Mouse (Mus musculus) limb, embryonic 14.5 days (tissue): ENCODE results near the gene Prlh. TPM values are rescaled to one million over a fixed set of nuclear protein-coding genes. Genes with fewer than 3 reads are reported as not detected.
A peak's percentile ranks its signal among the peaks of the same experiment; 100 is the strongest.

Experiments
- ATAC-seq: fragments of 200-750 bp; cut with Nextera tagmentation; 2 replicates; pipeline ENCODE4 v1.8.0; 2017; ENCODE audit warnings: low read depth, moderate number of reproducible peaks, moderate TSS enrichment; ENCODE audit not compliant: low FRiP score
- DNase-seq: peaks from one replicate; pipeline ENCODE4 v3.0.0-alpha.2; 2015; ENCODE audit warnings: low spot score
- H3K27ac ChIP-seq: fragments of 300-500 bp; sonication (generic); replicated peaks from 2 replicates; pipeline ENCODE4 v1.5.1; 2014; ENCODE audit warnings: low read depth, mild to moderate bottlenecking, low read length, moderate library complexity, mixed read lengths
- H3K27me3 ChIP-seq: fragments of 300-500 bp; sonication (generic); 2 replicates; pipeline ENCODE4 v1.6.1; 2014; ENCODE audit warnings: low read length, mixed read lengths; ENCODE audit not compliant: control insufficient read depth, insufficient read depth
- H3K36me3 ChIP-seq: fragments of 300-500 bp; sonication (generic); 2 replicates; pipeline ENCODE4 v1.6.1; 2014; ENCODE audit warnings: mild to moderate bottlenecking, low read length, moderate library complexity, mixed read lengths; ENCODE audit not compliant: control insufficient read depth, insufficient read depth
- H3K4me1 ChIP-seq: fragments of 300-500 bp; sonication (generic); 2 replicates; pipeline ENCODE4 v1.6.1; 2014; ENCODE audit warnings: antibody characterized with exemption, low read length, mixed read lengths; ENCODE audit not compliant: control insufficient read depth, insufficient read depth
- H3K4me2 ChIP-seq: fragments of 300-500 bp; sonication (generic); replicated peaks from 2 replicates; pipeline ENCODE4 v1.6.1; 2014; ENCODE audit warnings: low read depth, mild to moderate bottlenecking, low read length, moderate library complexity; ENCODE audit not compliant: severe bottlenecking
- H3K4me3 ChIP-seq: fragments of 300-500 bp; sonication (generic); replicated peaks from 2 replicates; pipeline ENCODE4 v1.5.1; 2014; ENCODE audit warnings: low read length
- H3K9ac ChIP-seq: fragments of 300-500 bp; sonication (generic); 2 replicates; pipeline ENCODE4 v1.6.1; 2014; ENCODE audit warnings: mild to moderate bottlenecking, low read depth, low read length, moderate library complexity; ENCODE audit not compliant: severe bottlenecking
- H3K9me3 ChIP-seq: fragments of 300-500 bp; sonication (generic); 2 replicates; pipeline ENCODE4 v1.6.1; 2016; ENCODE audit warnings: low read length; ENCODE audit not compliant: control insufficient read depth
- POLR2A ChIP-seq: fragments of 200-500 bp; IDR thresholded peaks from 2 replicates; pipeline ENCODE4 v1.8.0; 2012; ENCODE audit warnings: inconsistent platforms, mild to moderate bottlenecking, moderate library complexity, borderline replicate concordance; ENCODE audit not compliant: insufficient read depth, insufficient read length; ENCODE audit errors: extremely low read depth
- whole genome bisulfite sequencing: fragments of 180-500 bp; shearing (Covaris S2); extraction: QIAGEN DNeasy Blood & Tissue Kit; methylation state at CpG from one replicate; pipeline ENCODE4 v1.1.7; 2014; 5-methylcytosine and 5-hydroxymethylcytosine counted together
- polyA plus RNA-seq, 2 experiments: library from polyadenylated mRNA; depleted of rRNA in 1 of 2; stranded (reverse) in 1 of 2; unstranded in 1 of 2; fragments of >200 nt; fragmentation: Nextera tagmentation in 1 of 2; extraction: Ambion mirVana in 1 of 2; gene quantifications; 2 replicates each; pipeline versions ENCODE4 v1.2.1 to v1.2.3; 2012 to 2014

The Prlh gene
- polyA plus RNA-seq, 2 experiments, result not detected

- no peak for ATAC-seq
- Histone ChIP-seq H3K4me2 (no peak overlapping the region), H3K4me3 (no peak overlapping the region), H3K36me3 (no peaks in the 10 kb centered on the region), H3K9me3 (no peaks in the 10 kb centered on the region), H3K9ac (no peak overlapping the region), H3K27me3 (no peaks in the 10 kb centered on the region), H3K4me1 (peaks cover 5% of the 10 kb centered on the region; the same call in 1 of the 2 replicates), H3K27ac (no peak overlapping the region)
- WGBS, result 75% methylated on average over 7 of the region's 7 CpGs
- DNase-seq, result no peak
- no peak for TF ChIP-seq POLR2A
These were observed 14.7 kb downstream of the Prlh start for GRCm38 (mm10) chr1:90967583-90967982.

GRCm38 (mm10) chr1:90968649-90969048 lies 15.7 kb downstream of the Prlh start:
- ATAC-seq (no peak), DNase-seq (no peak)
- Histone ChIP-seq H3K9me3 (no peaks in the 10 kb centered on the region), H3K4me1 (peaks cover 5% of the 10 kb centered on the region; the same call in 1 of the 2 replicates), H3K4me2 (no peak overlapping the region), H3K9ac (0 out of 2 replicates have a peak overlapping the region, but pooled peaks have one; percentile 5), H3K27ac (no peak overlapping the region), H3K36me3 (no peaks in the 10 kb centered on the region), H3K4me3 (no peak overlapping the region), H3K27me3 (no peaks in the 10 kb centered on the region)
- no peak for TF ChIP-seq POLR2A
- 81% methylated on average over 4 of the region's 4 CpGs for WGBS

GRCm38 (mm10) chr1:90969347-90969784 lies 16.5 kb downstream of the Prlh start, which contains the start of gene Rab17:
TSS of gene Rab17 (minus strand) at chr1:90969661.
- 13% methylated on average over 9 of the region's 9 CpGs for WGBS
- Histone ChIP-seq H3K36me3 (no peaks in the 10 kb centered on the region), H3K27ac (no peak within 1 kb of the TSS), H3K4me1 (peaks cover 5% of the 10 kb centered on the region; the same call in 1 of the 2 replicates), H3K4me2 (peak within 1 kb of the TSS; percentile 24; the same call in 1 of the 2 replicates), H3K27me3 (no peaks in the 10 kb centered on the region), H3K9me3 (no peaks in the 10 kb centered on the region), H3K9ac (0 out of 2 replicates have a peak within 1 kb of the TSS, but pooled peaks have one; percentile 5), H3K4me3 (no peak within 1 kb of the TSS)
- no peak for DNase-seq
- no peak for TF ChIP-seq POLR2A
- ATAC-seq, result no peak

- ATAC-seq (no peak), DNase-seq (no peak)
- no peak for TF ChIP-seq POLR2A
- no peaks in the 10 kb centered on the region for H3K9me3 ChIP-seq
- H3K27me3 ChIP-seq, result no peaks in the 10 kb centered on the region
- whole genome bisulfite sequencing, result 78% methylated on average over 10 of the region's 10 CpGs
- no peaks in the 10 kb centered on the region for H3K36me3 ChIP-seq
- H3K4me2 ChIP-seq, result no peak overlapping the region
- no peak overlapping the region for H3K9ac ChIP-seq
- peaks cover 5% of the 10 kb centered on the region; the same call in 1 of the 2 replicates for H3K4me1 ChIP-seq
- H3K4me3 ChIP-seq, result no peak overlapping the region
- no peak overlapping the region for H3K27ac ChIP-seq
These were observed 17.0 kb downstream of the Prlh start for GRCm38 (mm10) chr1:90969881-90970390.

- Histone ChIP-seq H3K9ac (no peak overlapping the region), H3K27ac (no peak overlapping the region), H3K9me3 (no peaks in the 10 kb centered on the region), H3K4me2 (no peak overlapping the region), H3K4me3 (no peak overlapping the region), H3K4me1 (peaks cover 5% of the 10 kb centered on the region; the same call in 1 of the 2 replicates), H3K36me3 (no peaks in the 10 kb centered on the region), H3K27me3 (no peaks in the 10 kb centered on the region)
- ATAC-seq (peak; percentile 79), DNase-seq (peak; percentile 93)
- WGBS, result 17% methylated on average over 9 of the region's 9 CpGs
- TF ChIP-seq POLR2A, result no peak
These were observed 20.1 kb downstream of the Prlh start for GRCm38 (mm10) chr1:90972911-90973573.
